Mouse (Mus musculus): ENCODE measurements around the gene Rap1b. TPM values are rescaled to one million over a fixed set of nuclear protein-coding genes. Genes with fewer than 3 reads are reported as not detected.

Rap1b gene
- total and polyA plus RNA-seq, 2 experiments from 2014 or later, result 66.0 to 140 TPM

- Histone ChIP-seq H3K9me3 (ENCODE audit: low read length) (no peaks in the 10 kb centered on the region), H3K4me2 (ENCODE audit: low read depth, low read length, poor library complexity, severe bottlenecking) (no peak overlapping the region), H3K9ac (replicated peaks; ENCODE audit: low read length, poor library complexity, severe bottlenecking) (no peak overlapping the region), H3K27ac (ENCODE audit: low read depth, low read length) (no peak overlapping the region), H3K27me3 (ENCODE audit: insufficient read depth, low read length) (no peaks in the 10 kb centered on the region), H3K36me3 (ENCODE audit: insufficient read depth, low read length) (peaks cover 28% of the 10 kb centered on the region), H3K4me1 (ENCODE audit: insufficient read depth, low read length) (no peaks in the 10 kb centered on the region; the same call in 1 of the 2 replicates), H3K4me3 (ENCODE audit: low read depth, low read length) (no peak overlapping the region)
- peak; percentile 28 for TF ChIP-seq CTCF (IDR thresholded peaks at IDR 0.05)
- no peak for DNase-seq (ENCODE audit: low spot score)
- WGBS, result 56% methylated on average over 4 of the region's 4 CpGs
- ATAC-seq (ENCODE audit: low FRiP score), result no peak
Measured at GRCm38 (mm10) chr10:117824139-117824538, 21.7 kb downstream of the Rap1b start.

- Histone ChIP-seq H3K27me3 (ENCODE audit: insufficient read depth, low read length) (no peaks in the 10 kb centered on the region), H3K4me2 (ENCODE audit: low read depth, low read length, poor library complexity, severe bottlenecking) (no peak overlapping the region), H3K4me3 (ENCODE audit: low read depth, low read length) (no peak overlapping the region), H3K4me1 (ENCODE audit: insufficient read depth, low read length) (no peaks in the 10 kb centered on the region; the same call in 1 of the 2 replicates), H3K27ac (ENCODE audit: low read depth, low read length) (no peak overlapping the region), H3K36me3 (ENCODE audit: insufficient read depth, low read length) (peaks cover 32% of the 10 kb centered on the region), H3K9ac (replicated peaks; ENCODE audit: low read length, poor library complexity, severe bottlenecking) (no peak overlapping the region), H3K9me3 (ENCODE audit: low read length) (no peaks in the 10 kb centered on the region)
- 93% methylated on average over 6 of the region's 6 CpGs for WGBS
- no peak for ATAC-seq (ENCODE audit: low FRiP score)
- no peak for DNase-seq (ENCODE audit: low spot score)
- TF ChIP-seq CTCF (IDR thresholded peaks at IDR 0.05), result no peak
Measured at GRCm38 (mm10) chr10:117823321-117823720, 22.5 kb downstream of the Rap1b start.

- no peaks in the 10 kb centered on the region for H3K9me3 ChIP-seq (ENCODE audit: low read length)
- ATAC-seq (ENCODE audit: low FRiP score) (no peak), DNase-seq (ENCODE audit: low spot score) (no peak)
- no peak for TF ChIP-seq CTCF (IDR thresholded peaks at IDR 0.05)
- H3K27me3 ChIP-seq (ENCODE audit: insufficient read depth, low read length), result no peaks in the 10 kb centered on the region
- peaks cover 49% of the 10 kb centered on the region for H3K36me3 ChIP-seq (ENCODE audit: insufficient read depth, low read length)
- no peak overlapping the region for H3K4me3 ChIP-seq (ENCODE audit: low read depth, low read length)
- no peak overlapping the region for H3K4me2 ChIP-seq (ENCODE audit: low read depth, low read length, poor library complexity, severe bottlenecking)
- no peak overlapping the region for H3K27ac ChIP-seq (ENCODE audit: low read depth, low read length)
- H3K9ac ChIP-seq (replicated peaks; ENCODE audit: low read length, poor library complexity, severe bottlenecking), result no peak overlapping the region
- H3K4me1 ChIP-seq (ENCODE audit: insufficient read depth, low read length), result no peaks in the 10 kb centered on the region
- WGBS, result 90% methylated on average over 6 of the region's 6 CpGs
Measured at GRCm38 (mm10) chr10:117818600-117818999, 27.2 kb downstream of the Rap1b start.

- peaks cover 46% of the 10 kb centered on the region for H3K36me3 ChIP-seq (ENCODE audit: insufficient read depth, low read length)
Measured at GRCm38 (mm10) chr10:117816721-117817120, 29.1 kb downstream of the Rap1b start.

GRCm38 (mm10) chr10:117812501-117812900 lies 33.3 kb downstream of the Rap1b start:
- TF ChIP-seq CTCF (IDR thresholded peaks at IDR 0.05), result no peak
- H3K27me3 ChIP-seq (ENCODE audit: insufficient read depth, low read length), result no peaks in the 10 kb centered on the region
- H3K27ac ChIP-seq (ENCODE audit: low read depth, low read length), result no peak overlapping the region
- H3K4me1 ChIP-seq (ENCODE audit: insufficient read depth, low read length), result no peaks in the 10 kb centered on the region
- ATAC-seq (ENCODE audit: low FRiP score) (no peak), DNase-seq (ENCODE audit: low spot score) (no peak)
- WGBS, result 95% methylated on average over 2 of the region's 2 CpGs
- H3K9me3 ChIP-seq (ENCODE audit: low read length), result no peaks in the 10 kb centered on the region
- no peak overlapping the region for H3K9ac ChIP-seq (replicated peaks; ENCODE audit: low read length, poor library complexity, severe bottlenecking)
- H3K4me3 ChIP-seq (ENCODE audit: low read depth, low read length), result no peak overlapping the region
- H3K4me2 ChIP-seq (ENCODE audit: low read depth, low read length, poor library complexity, severe bottlenecking), result no peak overlapping the region
- peaks cover 23% of the 10 kb centered on the region for H3K36me3 ChIP-seq (ENCODE audit: insufficient read depth, low read length)

More at GRCm38 (mm10) chr10:117816721-117817120, 29.1 kb downstream of the Rap1b start:
- Histone ChIP-seq H3K4me2 (ENCODE audit: low read depth, low read length, poor library complexity, severe bottlenecking) (no peak overlapping the region), H3K27me3 (ENCODE audit: insufficient read depth, low read length) (no peaks in the 10 kb centered on the region), H3K27ac (ENCODE audit: low read depth, low read length) (no peak overlapping the region), H3K9ac (replicated peaks; ENCODE audit: low read length, poor library complexity, severe bottlenecking) (no peak overlapping the region), H3K4me3 (ENCODE audit: low read depth, low read length) (no peak overlapping the region), H3K9me3 (ENCODE audit: low read length) (no peaks in the 10 kb centered on the region), H3K4me1 (ENCODE audit: insufficient read depth, low read length) (no peaks in the 10 kb centered on the region)
- ATAC-seq (ENCODE audit: low FRiP score) (no peak), DNase-seq (ENCODE audit: low spot score) (no peak)
- WGBS, result 93% methylated on average over 6 of the region's 6 CpGs
- TF ChIP-seq CTCF (IDR thresholded peaks at IDR 0.05), result no peak

- Histone ChIP-seq H3K9ac (replicated peaks; ENCODE audit: low read length, poor library complexity, severe bottlenecking) (no peak overlapping the region), H3K4me2 (ENCODE audit: low read depth, low read length, poor library complexity, severe bottlenecking) (no peak overlapping the region), H3K36me3 (ENCODE audit: insufficient read depth, low read length) (peaks cover 15% of the 10 kb centered on the region), H3K4me3 (ENCODE audit: low read depth, low read length) (no peak overlapping the region), H3K9me3 (ENCODE audit: low read length) (no peaks in the 10 kb centered on the region), H3K27me3 (ENCODE audit: insufficient read depth, low read length) (no peaks in the 10 kb centered on the region), H3K4me1 (ENCODE audit: insufficient read depth, low read length) (no peaks in the 10 kb centered on the region), H3K27ac (ENCODE audit: low read depth, low read length) (no peak overlapping the region)
- no peak for DNase-seq (ENCODE audit: low spot score)
- no peak for ATAC-seq (ENCODE audit: low FRiP score)
- WGBS, result 97% methylated on average over 8 of the region's 8 CpGs
- TF ChIP-seq CTCF (IDR thresholded peaks at IDR 0.05), result no peak
Measured at GRCm38 (mm10) chr10:117811555-117811954, 34.3 kb downstream of the Rap1b start.
